Mouse (Mus musculus): ENCODE measurements at regions not wholly inside any gene's neighbourhood (a gene's known extent, or its start where the extent isn't known, plus 50 kb on each side); places are given as distances from the start of the nearest gene placed in this dataset.

GRCm38 (mm10) chr1:42006235-42006634, 689.3 kb upstream of the Pou3f3 start:
- no peak for DNase-seq (ENCODE audit: extremely low spot score, low read depth, low spot score)

- DNase-seq (ENCODE audit: extremely low spot score, low read depth, low spot score): no peak
Measured at GRCm38 (mm10) chr1:42008046-42008445, 687.5 kb upstream of the Pou3f3 start.

- DNase-seq (ENCODE audit: extremely low spot score, low read depth, low spot score): no peak
Measured at GRCm38 (mm10) chr1:42012911-42013310, 682.7 kb upstream of the Pou3f3 start.

- no peak for DNase-seq (ENCODE audit: extremely low spot score, low read depth, low spot score)
Measured at GRCm38 (mm10) chr1:42018966-42019365, 676.6 kb upstream of the Pou3f3 start.

- no peak for DNase-seq (ENCODE audit: extremely low spot score, low read depth, low spot score)
Measured at GRCm38 (mm10) chr1:42025781-42026180, 669.8 kb upstream of the Pou3f3 start.

GRCm38 (mm10) chr1:42026423-42026822, 669.1 kb upstream of the Pou3f3 start:
- DNase-seq (ENCODE audit: extremely low spot score, low read depth, low spot score): no peak

- no peak for DNase-seq (ENCODE audit: extremely low spot score, low read depth, low spot score)
Measured at GRCm38 (mm10) chr1:42033786-42034185, 661.8 kb upstream of the Pou3f3 start.

- DNase-seq (ENCODE audit: extremely low spot score, low read depth, low spot score): no peak
Measured at GRCm38 (mm10) chr1:42035371-42035770, 660.2 kb upstream of the Pou3f3 start.

GRCm38 (mm10) chr1:42041544-42041943, 654.0 kb upstream of the Pou3f3 start:
- no peak for DNase-seq (ENCODE audit: extremely low spot score, low read depth, low spot score)

GRCm38 (mm10) chr1:42058494-42058893, 637.1 kb upstream of the Pou3f3 start:
- DNase-seq (ENCODE audit: extremely low spot score, low read depth, low spot score): no peak

- no peak for DNase-seq (ENCODE audit: extremely low spot score, low read depth, low spot score)
Measured at GRCm38 (mm10) chr1:42070064-42070463, 625.5 kb upstream of the Pou3f3 start.

GRCm38 (mm10) chr1:42096026-42096425, 599.5 kb upstream of the Pou3f3 start:
- DNase-seq (ENCODE audit: extremely low spot score, low read depth, low spot score): no peak

GRCm38 (mm10) chr1:42098580-42098979, 597.0 kb upstream of the Pou3f3 start:
- no peak for DNase-seq (ENCODE audit: extremely low spot score, low read depth, low spot score)

- no peak for DNase-seq (ENCODE audit: extremely low spot score, low read depth, low spot score)
Measured at GRCm38 (mm10) chr1:42107521-42107920, 588.0 kb upstream of the Pou3f3 start.

- no peak for DNase-seq (ENCODE audit: extremely low spot score, low read depth, low spot score)
Measured at GRCm38 (mm10) chr1:42107925-42108324, 587.6 kb upstream of the Pou3f3 start.

GRCm38 (mm10) chr1:42152175-42152790, 543.3 kb upstream of the Pou3f3 start:
- no peak for DNase-seq (ENCODE audit: extremely low spot score, low read depth, low spot score)

GRCm38 (mm10) chr1:42152916-42153315, 542.7 kb upstream of the Pou3f3 start:
- DNase-seq (ENCODE audit: extremely low spot score, low read depth, low spot score): no peak

- no peak for DNase-seq (ENCODE audit: extremely low spot score, low read depth, low spot score)
Measured at GRCm38 (mm10) chr1:42167790-42168572, 527.6 kb upstream of the Pou3f3 start.

- no peak for DNase-seq (ENCODE audit: extremely low spot score, low read depth, low spot score)
Measured at GRCm38 (mm10) chr1:42169505-42169904, 526.1 kb upstream of the Pou3f3 start.

GRCm38 (mm10) chr1:42186295-42186694, 509.3 kb upstream of the Pou3f3 start:
- DNase-seq (ENCODE audit: extremely low spot score, low read depth, low spot score): no peak

GRCm38 (mm10) chr1:42228098-42228497, 467.5 kb upstream of the Pou3f3 start:
- no peak for DNase-seq (ENCODE audit: extremely low spot score, low read depth, low spot score)

- DNase-seq (ENCODE audit: extremely low spot score, low read depth, low spot score): no peak
Measured at GRCm38 (mm10) chr1:42229711-42230110, 465.9 kb upstream of the Pou3f3 start.

All from hindlimb bud, embryonic 11.5 days (tissue).